Mouse (Mus musculus) left cerebral cortex, postnatal 25 days (tissue): ENCODE results near the gene Rfwd3. TPM values are rescaled to one million over a fixed set of nuclear protein-coding genes. Genes with fewer than 3 reads are reported as not detected.
"Not testable (repeated sequence)": the region's sequence is repeated elsewhere in the genome, so short reads cannot be mapped to it uniquely, and the experiment has no call there.

Source experiments
- DNase-seq, 2 experiments: peaks; one replicate each; pipeline ENCODE4 v3.0.0; 2022; ENCODE audit warnings: low spot score in 2 of 2, mixed read lengths in 1 of 2
- intact Hi-C: fragments of 180-260 bp; cut with DNase I; formaldehyde crosslinking; loops from one replicate; pipeline ENCODE4 v1.15.1; 2025
- total RNA-seq, 2 experiments: library from RNA; stranded (reverse); gene quantifications; 2 replicates each; pipeline ENCODE4 v1.2.3; 2021

Rfwd3 gene
- total RNA-seq = 10 to 100 TPM; 19.8 to 21.4 TPM

DNA sequence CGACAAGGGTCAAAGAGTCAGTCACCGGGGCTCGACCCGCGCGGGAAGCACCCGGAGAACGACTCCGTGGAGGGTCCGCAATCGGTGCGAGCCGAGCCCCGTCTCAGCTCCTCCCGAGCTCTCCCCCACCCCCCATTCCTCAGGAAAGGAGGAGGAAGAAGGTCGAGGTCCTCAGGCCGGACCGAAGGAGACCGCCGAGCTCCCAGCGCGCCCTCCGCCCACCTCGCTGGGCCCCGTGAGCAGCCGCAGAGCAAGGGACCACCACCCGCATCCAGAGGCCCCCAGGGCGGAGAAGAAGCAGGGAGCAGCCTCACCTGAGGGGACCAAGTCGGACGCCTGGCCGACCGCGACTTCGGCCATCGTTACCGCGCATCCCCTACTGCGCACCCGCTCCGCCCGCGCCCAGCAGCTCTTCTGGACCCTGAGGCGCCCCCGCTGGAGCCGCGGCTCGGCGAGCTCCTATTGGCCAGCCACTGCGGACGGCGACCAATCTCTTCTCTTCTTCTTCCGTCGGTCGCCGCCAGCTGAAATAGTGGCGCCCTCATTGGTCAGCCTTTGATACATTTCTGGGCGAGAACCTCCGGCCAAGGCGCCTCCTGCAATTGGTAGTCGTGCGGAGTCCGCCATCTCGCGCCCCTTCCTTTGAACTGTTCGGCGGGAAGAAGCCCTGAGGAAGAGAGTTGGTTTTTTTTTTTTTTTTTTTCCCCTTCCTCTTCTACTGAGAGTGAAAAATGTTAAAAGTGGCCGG, at the start of gene Rfwd3:
Rfwd3 (minus strand) TSS at position 402 of the 748 bp plus-strand sequence.
- intact Hi-C loops = loop anchor here (5.0 kb wide), 1 partner anchor 43 kb away; the partner anchor contains the start of gene Glg1
- peak; percentile 98 to 99 for DNase-seq

DNA sequence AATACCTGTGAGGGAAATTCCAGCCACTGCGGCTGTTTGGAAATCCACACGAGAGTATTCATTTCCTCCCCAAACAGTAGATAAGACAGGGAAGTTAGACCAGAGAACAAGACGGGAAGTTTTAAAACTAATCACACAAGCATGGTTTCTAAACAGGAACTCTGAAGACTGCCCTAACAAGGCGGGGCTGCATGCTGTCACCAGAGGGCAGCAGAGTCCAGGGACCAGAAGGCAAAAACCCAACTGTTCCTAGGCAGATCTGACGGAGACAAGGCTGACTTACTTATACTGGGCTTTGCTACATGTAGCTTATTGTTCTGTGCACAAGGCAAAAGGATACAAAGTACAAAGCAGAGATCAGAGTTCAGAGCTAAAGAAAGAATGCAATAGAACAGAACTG, 43.2 kb upstream of the Rfwd3 start:
- DNase-seq = peak; percentile 76 to 86
- intact Hi-C loops = loop anchor here (1.0 to 10.0 kb wide), 2 partner anchors 96 to 322 kb away; no protein-coding TSS in a partner anchor

DNA sequence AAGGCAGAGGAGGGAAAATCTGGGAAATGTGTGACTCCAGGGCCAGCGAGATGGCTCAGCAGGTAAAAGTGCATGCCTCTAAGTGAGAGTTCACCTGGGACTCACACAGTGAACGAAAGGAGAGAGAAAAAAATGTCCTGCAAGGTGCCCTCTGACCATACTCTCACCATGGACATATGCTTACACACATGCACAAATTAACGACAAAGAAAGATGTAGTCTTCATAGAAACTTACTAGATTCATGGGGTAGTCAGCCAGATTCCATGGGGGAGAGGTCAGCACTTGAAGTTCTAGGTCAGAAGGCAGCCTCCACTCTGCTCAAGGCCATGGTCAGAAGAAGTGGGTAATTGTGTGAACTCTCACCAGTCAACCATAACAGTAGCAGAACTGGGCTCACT, 40.2 kb upstream of the Rfwd3 start:
- intact Hi-C loops = loop anchor here (10.0 kb wide), 1 partner anchor 325 kb away; no protein-coding TSS in a partner anchor

DNA sequence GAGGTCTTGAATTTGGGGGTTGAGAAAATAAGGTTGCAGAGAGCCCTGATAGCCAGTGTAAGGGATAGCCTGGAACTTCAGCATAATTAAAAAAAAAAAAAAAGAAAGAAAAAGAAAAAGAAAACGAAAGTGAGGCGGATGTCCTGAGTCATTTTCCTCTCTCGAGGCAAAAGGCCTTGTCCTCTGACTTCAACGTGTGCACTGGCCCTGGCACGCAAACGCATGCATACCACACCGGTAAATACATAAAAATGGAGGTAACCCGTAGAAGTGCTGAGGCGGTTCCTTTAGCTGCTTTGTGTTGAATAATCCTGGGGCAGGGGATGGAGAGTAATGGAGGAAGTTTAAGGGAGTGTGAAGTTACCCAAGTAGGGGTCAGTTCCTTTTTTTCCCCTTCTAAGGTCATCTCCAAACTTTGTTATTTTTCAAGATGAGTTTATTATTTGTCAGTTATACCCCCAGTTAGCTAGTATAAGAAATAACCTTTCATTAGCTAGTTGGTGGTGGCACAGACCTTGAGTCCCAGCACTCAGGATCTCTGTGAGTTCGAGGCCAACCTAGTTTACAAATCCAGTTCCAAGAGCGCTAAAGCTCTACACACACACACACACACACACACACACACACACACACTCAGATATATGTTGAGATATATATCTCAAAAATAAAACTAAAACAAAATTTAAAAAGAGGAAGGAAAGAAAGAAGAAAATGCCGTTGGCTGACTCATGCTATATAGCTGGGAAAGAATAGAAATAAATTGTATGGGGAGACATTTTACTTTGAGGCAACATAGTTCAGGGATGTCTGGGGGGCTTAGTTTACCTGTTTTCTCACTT, 38.6 kb upstream of the Rfwd3 start:
- intact Hi-C loops = loop anchor here (5.0 kb wide), 1 partner anchor 54 kb away; the partner anchor contains the start of gene Fa2h
- DNase-seq = no peak

More for the DNA sequence above, 40.2 kb upstream of the Rfwd3 start:
- no peak for DNase-seq

DNA sequence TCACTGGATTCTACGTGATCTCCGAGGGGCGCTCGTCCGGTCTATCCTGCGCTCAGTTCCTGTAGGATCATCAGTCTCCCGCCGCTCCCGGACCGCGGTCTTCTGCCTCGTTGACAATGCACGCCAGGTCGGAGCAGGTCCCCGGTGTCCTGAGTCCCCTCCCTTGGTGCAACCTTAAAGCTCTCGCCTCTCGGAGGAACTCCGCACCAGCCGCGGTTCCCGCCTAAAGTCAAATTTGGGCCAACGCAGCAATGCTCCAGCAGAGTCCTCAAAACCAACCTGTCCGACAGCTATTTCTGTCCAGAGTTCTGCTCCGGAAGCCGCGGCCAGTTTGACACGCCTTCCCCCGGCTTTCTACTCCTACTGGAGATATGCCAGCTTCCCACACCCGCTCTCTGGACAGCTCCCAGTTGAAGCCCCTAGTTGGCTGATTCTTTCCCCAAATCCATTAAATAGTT, 37.9 kb upstream of the Rfwd3 start, which contains the start of gene Mlkl:
Mlkl (minus strand) TSS at position 288 of the 458 bp plus-strand sequence.
- intact Hi-C loops = loop anchor here (5.0 kb wide), 1 partner anchor 54 kb away; the partner anchor contains the start of gene Fa2h
- no peak for DNase-seq

DNA sequence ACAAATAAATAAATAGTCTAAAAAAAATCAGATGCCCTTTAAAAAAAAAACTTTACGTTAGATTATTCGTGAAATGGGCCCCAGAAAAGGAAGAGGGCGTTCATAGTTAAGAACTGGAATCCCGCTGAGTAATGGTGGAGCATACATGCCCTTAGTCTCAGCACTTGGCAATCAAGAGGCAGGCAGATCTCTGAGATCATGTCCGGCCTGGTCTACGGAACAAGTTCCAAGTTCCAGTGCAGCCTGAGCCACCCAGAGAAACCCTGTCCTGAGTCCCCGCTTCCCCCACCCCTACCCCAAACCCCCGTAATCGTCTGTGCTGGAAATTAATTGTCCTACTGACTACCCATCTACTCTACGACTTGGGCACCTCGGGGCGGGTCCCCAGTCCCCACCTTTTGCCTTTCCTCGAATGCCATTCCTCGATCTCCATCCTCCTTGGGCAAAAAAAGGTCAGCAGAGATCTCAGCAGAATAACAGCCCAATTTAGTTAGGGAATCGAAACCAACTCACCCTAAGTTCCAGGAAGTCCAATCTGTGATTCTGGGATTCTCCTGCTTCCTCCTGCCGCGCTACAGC, 37.4 kb upstream of the Rfwd3 start:
- no peak for DNase-seq
- intact Hi-C loops = loop anchor here (5.0 kb wide), 1 partner anchor 55 kb away; the partner anchor contains the start of gene Fa2h

DNA sequence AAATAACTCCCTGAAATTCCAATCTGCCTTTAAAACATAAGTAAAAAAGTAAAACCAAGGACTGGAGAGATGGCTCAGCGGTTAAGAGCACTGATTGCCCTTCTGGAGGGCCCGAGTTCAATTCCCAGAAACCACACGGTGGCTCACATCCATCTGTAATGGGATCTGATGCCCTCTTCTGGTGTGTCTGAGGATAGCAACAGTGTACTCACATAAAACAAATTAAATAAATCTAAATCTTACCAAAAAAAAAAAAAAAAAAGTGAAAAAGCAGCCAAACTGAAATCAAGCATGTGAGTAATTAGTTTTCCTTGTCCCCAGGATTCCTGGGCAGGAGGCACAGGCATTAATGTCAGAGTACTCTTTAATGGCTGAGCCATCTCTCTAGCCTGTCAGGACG, 36.7 kb upstream of the Rfwd3 start:
- intact Hi-C loops = loop anchor here (5.0 kb wide), 1 partner anchor 56 kb away; the partner anchor contains the start of gene Fa2h
- no peak for DNase-seq

DNA sequence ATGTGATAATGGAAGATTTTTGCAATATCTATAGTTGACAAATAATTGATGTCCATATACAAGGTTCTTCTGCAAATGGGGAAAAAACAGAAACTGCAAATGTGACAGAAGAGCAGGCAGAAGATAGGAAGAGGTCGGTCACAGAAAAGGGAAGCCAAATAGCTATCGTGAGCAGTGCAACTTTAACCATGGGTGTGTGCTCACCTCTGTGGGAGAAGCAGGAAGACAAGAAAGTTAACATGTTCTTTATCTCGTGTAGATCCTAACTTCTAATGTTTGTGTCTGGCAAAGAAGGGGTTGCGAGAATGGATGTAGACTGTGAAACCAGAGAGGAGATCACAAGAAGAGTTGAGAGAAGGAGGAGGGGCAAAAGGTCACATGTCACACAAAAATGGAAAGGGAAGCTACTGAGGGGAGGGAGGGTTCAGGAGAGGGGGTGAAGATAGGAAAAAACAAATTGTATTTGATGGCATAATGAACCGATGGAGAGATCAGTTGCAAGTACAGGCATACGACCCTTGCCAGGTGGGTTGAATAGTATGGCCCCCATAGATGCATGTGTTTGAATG, 25.3 kb upstream of the Rfwd3 start:
- DNase-seq = no peak
- intact Hi-C loops = no loop called here

DNA sequence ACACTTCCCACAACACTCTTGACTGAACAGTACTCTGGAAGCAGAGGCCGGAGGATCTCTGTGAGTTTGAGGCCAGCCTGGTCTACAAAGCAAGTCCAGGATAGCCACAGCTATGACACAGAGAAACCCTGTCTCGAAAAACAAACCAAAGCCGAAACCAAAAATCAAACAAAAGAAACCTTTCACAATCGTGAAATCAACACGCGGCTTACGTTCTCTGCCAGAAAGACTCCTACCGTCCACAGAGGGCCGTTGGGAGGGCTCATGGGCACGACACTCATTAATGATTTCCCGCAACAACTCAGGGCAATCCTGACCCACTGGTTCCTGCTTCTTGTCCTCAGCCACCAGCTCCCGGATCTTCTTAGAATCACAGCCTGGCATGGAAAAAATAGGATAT, 14.7 kb upstream of the Rfwd3 start:
- intact Hi-C loops = no loop called here
- DNase-seq = no peak

DNA sequence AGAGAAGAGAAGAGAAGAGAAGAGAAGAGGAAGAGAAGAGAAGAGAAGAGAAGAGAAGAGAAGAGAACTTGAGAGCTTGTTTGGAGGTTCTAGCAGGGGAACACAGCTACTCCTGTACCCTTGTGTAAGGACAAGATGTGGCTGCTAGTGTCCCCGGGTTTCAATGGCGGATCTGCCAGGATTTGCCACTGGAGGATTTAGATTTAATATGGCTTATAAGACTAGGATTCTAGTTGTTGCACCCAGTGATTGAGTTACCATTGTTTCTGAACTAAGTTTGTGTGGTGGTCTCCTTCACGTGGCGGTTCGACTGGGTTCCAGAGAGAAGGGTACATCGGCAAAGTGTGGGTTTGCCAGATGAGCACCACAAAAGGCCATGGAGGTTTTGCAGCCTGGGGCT, 13.9 kb upstream of the Rfwd3 start:
- DNase-seq, intact Hi-C loops: not testable (repeated sequence)

DNA sequence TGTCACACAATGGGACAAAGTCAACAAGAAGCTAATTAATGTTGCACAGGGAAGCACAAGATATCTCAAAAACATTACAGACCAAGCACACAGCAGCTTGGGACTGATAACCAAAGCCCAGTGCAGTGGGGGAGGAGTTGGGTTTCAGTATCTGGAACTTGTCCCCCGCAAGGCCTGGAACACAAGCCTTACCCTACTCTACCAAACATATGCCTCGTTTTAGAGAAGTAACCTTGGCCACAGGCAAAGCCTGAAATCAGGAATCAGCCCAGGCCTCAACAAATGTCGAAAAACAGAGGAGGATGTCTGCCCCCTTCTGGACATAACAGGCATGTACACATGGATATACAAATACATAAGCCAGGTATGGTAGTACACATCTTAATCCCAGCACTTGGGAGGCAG, 12.7 kb upstream of the Rfwd3 start:
- no peak for DNase-seq
- intact Hi-C loops = no loop called here

DNA sequence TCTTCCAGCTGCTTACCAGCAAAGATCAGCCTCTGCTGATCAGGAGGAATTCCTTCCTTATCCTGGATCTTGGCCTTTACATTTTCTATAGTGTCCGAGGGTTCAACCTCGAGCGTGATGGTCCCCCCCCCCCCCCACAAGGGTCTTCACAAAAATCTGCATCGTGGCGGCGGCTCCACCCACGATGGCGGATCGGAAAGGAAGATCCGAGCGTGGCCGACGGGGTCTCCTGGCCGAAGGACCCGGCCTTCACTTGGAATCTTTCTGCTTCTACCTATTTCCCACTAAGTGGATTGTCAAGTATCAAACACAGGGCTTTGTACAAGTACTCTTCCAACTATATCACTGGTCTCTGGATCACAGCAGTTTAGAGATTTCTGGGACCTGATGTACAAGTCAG, 10.0 kb upstream of the Rfwd3 start:
- intact Hi-C loops, DNase-seq: not testable (repeated sequence)

DNA sequence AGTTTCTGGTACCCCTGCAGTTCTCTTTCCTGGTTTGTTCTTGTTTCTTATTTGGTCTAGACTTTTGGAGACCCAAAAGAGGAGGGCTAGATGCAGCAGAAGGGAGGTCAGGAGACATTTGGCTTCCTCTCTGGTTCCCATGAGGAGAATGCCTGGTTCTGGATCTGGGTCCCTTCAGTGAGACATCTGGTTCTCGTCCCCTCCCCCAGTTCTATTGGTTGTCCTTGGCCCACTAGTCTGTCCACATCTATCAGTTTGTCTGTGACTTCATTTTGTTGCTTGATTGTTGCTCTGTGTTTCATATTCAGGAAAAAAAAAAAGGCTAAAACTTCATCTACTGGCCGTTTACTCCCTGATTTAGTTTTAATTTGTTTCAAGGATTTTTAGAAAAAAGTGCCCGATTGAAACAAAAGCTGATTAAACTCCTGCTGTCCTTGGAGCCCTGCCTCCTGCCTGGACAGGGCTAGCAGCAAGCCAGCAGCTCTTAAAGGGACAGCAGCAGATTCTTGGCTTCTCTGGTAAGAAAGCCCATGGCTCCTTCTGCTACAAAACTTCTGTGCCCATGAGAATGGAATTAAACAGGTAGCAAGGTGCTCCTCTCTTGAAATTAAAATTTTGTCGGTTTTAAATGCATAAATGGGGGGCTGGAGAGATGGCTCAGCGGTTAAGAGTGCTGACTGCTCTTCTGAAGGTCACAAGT, 5.2 kb upstream of the Rfwd3 start:
- DNase-seq = peak in 1 of 2 experiments; percentile 3
- intact Hi-C loops = no loop called here

DNA sequence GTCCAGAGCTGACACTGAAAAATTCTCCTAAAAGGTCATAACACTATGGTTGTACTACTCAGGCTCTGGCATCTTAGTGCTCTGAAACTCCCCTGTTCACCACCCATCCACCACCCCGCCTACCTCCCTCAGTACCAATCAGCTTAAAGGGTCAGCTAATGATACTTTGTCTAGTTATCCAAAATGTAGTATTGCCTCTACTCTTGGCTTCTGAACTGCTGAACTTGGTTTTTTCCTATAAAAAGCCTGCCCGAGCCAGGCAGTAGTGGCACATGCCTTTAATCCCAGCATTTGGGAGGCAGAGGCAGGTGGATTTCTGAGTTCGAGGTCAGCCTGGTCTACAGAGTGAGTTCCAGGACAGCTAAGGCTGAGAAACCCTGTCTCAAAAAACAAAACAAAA, 4.3 kb upstream of the Rfwd3 start:
- intact Hi-C loops = no loop called here
- no peak for DNase-seq

DNA sequence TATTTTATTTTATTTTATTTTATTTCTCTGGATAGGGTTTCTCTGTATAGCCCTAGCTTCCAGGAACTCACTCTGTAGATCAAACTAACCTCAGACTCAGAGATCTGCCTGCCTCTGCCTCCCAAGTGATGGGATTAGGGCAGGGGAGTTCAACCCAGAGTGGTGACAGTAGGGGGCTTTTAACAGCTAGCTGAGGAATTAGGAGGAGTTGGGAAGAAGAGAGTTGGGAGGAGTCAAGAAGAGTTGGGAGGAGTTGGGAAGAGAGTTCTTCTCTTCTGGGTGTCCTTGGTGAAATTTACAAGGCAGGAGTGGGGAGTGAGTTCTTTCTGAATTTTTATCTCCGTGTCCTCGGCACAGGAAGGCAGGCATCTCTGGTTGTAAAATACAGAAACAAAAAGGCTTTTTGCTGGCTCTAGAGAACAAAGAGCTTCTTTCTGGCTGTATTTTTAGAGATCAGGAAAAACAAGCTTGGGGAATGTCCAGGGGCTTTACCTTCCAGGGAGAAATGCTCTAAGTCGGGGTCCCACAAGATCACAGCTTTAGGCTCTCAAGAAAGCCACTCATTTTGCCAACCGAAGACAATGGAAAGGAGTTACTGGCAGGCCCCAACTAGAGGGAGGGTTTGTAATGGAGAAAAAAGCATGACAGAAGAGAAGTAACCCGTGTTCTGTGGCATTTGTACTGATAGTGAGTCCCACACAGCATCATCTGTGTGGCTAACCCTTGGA, 3.2 kb upstream of the Rfwd3 start:
- DNase-seq, intact Hi-C loops: not testable (repeated sequence)

DNA sequence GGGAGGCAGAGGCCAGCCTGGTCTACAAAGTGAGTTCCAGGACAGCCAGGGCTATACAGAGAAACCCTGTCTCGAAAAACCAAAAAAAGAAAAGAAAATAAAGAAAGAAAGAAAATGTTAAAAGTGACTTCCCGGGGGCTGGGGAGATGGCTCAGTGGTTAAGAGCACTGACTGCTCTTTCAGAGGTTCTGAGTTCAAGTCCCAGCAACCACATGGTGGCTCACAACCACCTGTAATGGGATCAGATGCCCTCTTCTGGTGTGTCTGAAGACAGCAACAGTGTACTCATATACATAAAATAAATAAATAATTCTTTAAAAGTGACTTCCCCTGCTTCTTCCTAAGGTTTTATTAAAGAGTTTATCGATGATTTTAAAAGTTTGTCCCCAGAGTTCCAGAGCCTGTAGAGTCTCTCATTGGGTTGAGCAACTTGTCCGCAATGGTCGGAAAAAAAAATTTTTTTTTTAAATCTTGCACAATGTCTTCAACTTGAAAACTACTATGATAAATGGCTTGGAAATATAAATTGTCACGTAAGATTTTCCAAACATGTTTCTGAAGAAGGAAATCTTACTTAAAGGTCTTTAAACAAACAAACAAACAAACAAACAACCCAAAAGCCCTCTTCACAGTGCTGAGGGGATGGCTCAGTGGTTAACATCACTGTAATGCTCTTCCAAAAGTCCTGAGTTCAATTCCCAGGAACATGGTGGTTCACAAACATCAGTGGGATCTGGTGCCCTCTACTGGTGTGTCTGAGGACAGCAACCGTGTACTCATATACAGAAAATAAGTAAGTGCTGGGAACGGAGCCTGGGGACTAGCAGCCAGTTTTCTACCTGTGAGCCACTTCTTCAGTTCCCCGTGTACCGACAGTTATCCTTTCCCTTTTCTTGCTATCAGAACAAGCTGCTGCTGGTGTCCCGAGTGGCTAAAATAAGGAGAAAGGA, 850 bp upstream of the Rfwd3 start:
- intact Hi-C loops = no loop called here
- DNase-seq = peak in 1 of 2 experiments; percentile 3

DNA sequence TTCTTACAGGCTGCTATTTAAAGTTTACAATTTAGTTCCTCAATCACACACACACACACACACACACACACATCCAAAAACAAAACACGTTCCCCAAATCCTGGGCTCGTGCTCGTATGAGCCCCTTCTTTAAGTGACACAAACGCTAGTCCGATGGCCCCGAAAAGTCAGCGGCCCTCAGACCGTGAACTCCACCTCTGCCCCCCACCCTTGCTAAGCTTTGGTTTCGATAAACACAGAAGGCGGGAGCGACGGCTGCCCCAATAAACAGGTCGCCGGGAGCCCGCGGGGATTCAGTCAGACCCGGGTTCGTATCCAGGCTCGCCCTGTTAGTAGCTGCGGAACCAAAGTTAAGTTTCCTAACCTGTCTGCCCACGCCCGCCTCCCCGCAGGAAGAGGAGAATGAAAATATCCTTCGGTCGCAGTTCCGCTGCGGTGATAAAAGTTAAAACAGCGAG, 630 bp downstream of the Rfwd3 start:
- intact Hi-C loops = loop anchor here (5.0 kb wide), 1 partner anchor 42 kb away; the partner anchor contains the start of gene Glg1

More for the DNA sequence above, 630 bp downstream of the Rfwd3 start:
- DNase-seq = peak; percentile 7 to 11
